Mouse (Mus musculus): Measurements from ENCODE around the gene Pam.

DNA sequence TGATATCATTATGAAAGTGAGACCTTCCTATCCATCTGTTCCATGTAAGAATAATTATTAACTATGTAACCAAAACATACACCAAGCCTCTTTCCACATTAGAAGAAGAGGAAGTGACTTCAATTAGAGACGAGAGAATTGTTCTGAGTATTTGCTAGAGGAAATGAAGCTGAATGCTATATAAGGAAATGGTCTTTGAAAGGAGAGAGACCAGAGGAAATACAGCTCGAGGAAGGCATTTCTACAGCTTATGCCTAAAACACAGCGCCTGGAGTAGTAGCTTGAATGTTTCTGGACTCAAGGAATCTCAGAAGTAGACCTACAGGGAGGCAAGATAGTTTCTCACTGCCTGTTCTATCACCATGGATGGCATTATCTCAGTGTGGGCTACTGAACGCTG lies 35.8 kb upstream of the Pam start:
- TF ChIP-seq EP300 (optimal IDR thresholded peaks at IDR 0.05) (no peak), CTCF (IDR thresholded peaks at IDR 0.05; ENCODE audit: low read depth) (no peak)

All from stomach, postnatal 0 days (tissue).